Mouse (Mus musculus): ENCODE measurements at regions not wholly inside any gene's neighbourhood (a gene's known extent, or its start where the extent isn't known, plus 50 kb on each side); places are given as distances from the start of the nearest gene placed in this dataset.

- DNase-seq = no peak
Observed at GRCm38 (mm10) chr1:90268131-90268691, 64.4 kb downstream of the Ackr3 start.

DNA sequence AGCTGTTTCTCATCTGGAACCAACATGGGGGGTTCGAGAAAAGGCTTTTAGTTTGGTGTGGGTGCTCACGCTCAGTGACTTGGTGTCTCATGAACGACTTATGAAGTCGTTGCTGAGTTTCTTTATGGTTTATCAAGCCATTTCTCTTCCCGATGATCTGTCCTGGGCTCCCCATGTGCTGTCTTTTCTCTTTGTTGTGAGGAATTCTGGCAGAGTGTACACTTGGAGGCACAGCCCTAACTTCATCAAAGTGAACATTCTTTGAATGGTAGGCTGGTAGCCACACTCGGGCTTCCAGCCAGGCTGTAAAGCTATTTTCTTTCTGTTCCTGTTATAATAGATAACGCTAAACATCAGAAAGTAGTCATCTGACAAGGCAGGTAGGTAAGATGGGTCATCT, 65.2 kb downstream of the Ackr3 start:
- no peak for DNase-seq

GRCm38 (mm10) chr1:90269836-90270235, 66.1 kb downstream of the Ackr3 start:
- no peak for DNase-seq

DNA sequence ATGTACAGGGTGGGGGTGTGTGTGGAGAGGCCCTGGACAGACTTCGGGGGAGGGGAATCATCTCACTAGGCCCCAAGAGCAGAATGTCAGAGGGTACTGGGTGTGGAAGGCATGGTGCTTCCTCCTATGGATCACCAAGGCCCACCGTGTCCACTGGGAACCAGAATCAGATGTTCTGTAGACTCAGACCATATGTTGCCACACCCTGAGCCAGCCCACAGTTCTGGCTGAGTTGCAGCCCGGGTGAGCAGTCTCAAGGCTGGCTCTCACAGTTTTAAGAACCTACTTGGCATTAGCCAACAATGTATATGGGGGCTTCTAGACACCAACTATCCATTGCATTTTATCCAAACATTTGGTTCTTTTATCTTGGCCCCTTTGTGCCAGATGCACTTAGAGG, 67.5 kb downstream of the Ackr3 start:
- no peak for DNase-seq

GRCm38 (mm10) chr1:90272411-90272810, 68.6 kb downstream of the Ackr3 start:
- no peak for DNase-seq

DNA sequence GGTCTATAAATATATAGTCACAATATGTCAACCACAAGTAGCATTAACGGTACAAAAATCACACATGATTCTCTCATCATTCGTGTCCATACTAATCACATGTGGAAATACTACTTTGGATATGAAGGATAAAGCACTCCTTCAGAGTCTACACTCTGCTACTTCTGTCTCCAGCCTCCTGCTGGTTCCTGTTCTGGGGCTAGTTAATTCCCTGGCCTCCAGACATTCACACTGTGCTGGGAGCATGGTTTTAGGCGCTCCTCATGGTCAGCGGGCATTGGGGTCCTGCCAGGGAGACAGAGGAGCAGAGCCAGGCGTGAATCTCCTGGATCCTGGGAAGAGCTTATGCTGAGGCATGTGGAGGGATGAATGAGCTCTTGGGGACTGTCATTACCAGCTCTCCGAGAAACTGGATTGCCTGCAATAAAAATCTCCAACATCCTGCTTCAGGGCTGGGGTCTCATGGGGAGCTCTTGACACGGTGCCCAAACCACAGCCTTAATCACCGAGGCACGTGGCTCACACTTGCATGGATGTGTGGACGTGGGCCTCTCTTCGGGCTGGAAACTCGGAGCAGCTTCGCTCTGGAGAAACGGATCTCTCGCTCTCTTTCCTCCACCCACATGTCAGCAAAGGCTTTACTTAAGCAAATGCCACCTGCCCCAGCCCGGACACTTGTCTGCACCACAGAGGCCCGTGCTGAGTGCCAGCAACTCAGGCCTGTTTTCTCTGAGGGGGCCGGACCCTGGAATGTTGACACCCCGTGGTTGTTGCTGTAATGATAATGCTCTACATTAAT, 69.2 kb downstream of the Ackr3 start:
- no peak for DNase-seq

DNA sequence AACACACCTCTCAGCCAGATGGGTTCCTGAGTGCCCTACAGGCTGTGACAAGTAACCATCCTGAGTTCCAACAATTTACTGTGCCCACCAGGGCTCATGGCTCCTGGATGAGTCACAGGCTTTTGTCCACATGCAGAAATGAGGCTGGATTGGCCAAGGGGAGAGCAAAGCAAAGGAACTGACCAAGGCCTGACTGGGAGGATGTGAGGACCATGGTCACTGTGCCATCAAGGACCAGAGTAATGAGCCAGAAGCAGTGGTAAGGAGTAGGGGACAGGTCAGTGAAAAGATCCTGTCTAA, 69.8 kb downstream of the Ackr3 start:
- DNase-seq = no peak

DNA sequence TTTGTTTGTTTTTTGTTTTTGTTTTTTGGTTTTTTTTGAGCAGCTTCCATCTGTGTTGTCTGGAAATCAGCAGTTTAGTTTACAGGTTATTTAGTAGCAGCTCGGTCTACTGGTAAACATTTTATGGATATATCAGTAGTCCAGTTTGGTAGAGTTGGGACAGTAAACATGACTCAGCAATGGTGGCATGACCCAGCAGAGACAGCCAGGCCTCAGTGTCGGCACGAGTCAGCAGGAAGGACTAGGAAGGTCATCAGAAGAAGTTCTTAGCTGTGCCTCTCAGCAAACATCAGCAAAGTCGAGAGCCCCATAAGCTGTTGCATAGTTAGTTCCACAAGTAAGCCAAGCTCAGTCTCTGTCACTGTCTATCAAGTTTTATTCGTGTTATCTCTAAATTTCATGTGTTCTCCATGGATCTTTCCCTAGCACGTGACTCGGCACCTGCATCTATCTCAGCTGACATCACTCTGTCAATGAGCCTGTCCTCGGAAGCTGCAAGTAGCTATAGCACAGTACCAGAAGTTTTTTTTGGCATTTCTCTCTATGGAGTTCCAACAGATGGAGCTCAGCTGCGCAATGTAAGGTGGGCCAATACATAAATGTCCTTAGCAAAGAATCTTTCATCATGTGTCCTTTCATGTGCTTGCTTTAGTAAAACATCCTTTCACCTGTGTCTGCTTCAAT, 71.3 kb downstream of the Ackr3 start:
- DNase-seq = no peak

GRCm38 (mm10) chr1:90275786-90276520, 72.2 kb downstream of the Ackr3 start:
- no peak for DNase-seq

GRCm38 (mm10) chr1:90277486-90278255, 73.9 kb downstream of the Ackr3 start:
- DNase-seq = no peak

DNA sequence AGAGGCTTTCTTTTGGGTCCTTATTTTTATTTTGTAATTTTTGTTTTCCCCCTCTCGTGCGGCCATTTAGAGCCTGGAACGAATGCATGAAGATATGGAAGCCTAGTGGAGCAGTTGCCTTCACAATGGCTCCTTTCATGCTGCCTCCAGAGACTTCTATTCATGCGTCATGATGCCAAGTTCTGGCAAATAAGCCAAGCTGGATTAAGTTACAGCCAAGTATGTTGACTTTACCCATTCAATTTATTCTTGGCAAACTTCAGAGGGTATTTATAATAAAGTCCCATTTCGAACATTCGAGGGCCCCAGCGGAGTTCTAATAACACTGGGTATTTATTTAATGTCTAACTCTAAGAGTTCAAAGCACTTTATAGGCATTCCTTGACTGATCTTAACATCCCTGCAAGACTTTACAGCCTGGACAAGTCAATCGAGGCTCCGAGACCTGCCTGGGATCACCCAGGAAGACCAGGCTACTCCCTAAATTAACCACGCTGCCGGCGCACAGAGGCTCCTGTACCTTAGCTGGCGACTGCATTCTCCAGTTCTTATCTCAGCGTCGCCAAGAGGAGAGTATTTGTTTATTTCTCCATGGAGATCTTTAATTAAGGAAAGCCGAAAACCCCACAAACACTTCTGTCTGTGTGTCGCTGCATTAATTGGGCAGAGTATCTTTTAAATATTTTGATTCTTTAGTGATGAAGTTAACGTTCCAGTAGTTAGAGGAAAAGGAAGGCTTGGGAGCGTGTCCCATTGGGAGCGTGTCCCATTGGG, 75.5 kb downstream of the Ackr3 start:
- DNase-seq = no peak

DNA sequence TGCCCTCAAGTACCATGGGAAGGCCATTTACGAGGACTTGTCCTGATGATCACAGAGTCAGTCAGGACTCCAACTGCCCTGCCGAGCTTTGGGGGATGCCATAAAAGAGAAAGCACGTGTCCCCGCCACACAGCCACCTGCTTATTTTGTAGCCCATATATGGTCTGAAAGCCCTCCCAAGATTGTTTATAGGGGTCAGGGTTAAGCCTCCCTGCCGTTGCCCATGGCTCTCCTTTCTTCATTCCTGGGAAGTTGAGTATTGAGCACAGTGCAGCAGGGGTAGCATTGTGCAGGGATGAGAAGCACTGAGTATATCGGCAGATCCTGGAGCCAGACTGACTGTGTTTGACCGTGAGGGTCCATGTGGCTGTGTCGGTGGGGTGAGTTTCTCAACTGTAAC, 76.4 kb downstream of the Ackr3 start:
- no peak for DNase-seq

DNA sequence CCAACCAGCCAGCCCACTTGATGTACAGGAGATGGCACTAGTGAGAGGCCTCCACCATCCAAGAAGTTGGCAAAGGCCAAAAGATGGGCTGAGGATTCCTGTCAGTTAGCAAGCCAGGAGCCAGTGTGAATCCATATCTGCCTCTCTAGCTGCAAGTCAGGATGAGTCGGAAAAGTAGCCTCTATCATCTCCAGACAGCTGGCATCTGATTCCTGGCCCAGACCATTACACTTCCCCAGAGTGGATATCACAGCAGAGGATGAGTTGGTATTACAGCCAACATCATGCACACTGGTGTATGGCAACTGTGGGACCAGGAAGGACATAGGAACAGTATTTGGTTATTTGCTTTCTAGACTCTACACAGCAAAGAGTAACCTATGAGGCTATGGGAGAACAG, 77.5 kb downstream of the Ackr3 start:
- DNase-seq = no peak

- DNase-seq = no peak
Observed at GRCm38 (mm10) chr1:90281956-90282355, 78.2 kb downstream of the Ackr3 start.

- no peak for DNase-seq
Observed at GRCm38 (mm10) chr1:90282367-90282766, 78.6 kb downstream of the Ackr3 start.

DNA sequence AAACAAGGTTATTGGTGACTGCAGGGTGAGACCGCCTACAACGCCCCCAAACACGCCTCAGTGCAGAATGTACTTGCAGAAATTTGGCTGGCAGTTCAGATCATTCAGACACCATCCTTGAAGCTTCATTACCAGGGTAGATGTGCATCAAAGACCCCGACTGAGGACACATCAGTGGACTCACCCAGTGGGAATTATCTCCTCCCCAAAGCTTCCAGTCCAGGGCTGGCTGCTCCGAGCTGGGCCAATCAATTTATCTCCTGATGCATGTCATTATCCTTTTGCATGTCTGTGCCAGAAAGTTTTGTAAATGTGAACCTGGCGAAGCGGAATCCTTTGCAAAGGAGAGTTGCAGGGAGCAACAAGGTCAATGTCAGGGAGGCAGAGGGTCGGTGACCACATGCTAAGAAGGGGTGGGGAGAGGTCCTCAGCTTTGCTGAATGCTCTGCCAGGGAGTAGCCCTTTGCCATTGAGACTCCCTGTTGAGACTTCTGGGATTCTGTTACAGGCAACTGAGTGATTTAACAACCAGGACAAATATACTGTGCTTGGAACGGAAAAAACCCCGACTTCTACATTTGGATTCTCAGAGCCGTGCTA, 79.5 kb downstream of the Ackr3 start:
- DNase-seq = no peak

DNA sequence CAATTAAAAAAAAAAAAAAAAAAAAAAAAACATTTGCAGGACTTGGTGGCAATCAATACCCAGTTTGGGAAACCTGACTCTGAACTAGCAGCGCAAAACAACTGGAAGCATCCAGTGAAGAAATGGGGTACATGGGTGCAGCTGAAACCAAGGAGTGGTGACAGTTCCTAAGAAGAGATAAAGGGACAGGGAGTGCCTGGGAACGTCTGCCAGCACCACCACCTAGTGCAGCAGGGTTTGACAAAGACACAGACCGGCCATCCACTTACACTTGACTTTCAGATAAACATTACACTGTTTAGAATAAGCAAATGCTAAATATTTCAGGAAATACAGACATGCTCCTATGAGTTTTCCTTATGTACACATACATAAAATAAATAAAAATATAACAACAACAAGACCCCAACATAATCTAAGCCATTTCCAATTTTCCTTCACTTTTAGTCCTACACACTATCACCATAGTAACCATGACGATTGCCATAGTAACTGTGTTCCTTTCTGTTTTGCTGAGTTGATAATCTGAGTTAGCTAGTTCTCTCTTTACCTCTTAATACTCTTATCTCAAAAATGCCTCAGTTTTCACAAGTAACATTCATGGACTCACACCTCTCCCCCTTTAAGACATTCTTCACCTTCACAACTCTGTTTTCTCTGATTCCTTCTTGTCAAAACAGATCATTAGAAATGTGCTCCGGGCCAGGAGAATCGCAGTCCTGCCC, 80.3 kb downstream of the Ackr3 start:
- no peak for DNase-seq

GRCm38 (mm10) chr1:90285318-90285717, 81.5 kb downstream of the Ackr3 start:
- peak; percentile 20 for DNase-seq

DNA sequence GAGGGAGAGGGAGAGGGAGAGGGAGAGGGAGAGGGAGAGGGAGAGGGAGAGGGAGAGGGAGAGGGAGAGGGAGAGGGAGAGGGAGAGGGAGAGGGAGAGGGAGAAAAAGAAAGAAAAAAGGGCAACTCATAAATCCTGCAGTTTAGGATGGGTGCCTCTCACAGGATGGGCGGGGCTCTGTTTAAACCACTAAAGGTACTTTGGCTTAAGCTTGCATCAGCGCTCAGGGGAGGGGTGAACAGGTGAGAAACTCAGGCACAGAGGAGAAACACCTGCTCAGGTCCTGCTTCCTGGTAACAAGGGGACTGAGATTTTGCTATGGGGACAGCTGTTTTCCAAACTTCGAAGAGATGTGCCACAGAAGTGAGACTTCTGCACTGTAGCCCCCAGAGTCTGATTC, 83.5 kb downstream of the Ackr3 start:
- no peak for DNase-seq

DNA sequence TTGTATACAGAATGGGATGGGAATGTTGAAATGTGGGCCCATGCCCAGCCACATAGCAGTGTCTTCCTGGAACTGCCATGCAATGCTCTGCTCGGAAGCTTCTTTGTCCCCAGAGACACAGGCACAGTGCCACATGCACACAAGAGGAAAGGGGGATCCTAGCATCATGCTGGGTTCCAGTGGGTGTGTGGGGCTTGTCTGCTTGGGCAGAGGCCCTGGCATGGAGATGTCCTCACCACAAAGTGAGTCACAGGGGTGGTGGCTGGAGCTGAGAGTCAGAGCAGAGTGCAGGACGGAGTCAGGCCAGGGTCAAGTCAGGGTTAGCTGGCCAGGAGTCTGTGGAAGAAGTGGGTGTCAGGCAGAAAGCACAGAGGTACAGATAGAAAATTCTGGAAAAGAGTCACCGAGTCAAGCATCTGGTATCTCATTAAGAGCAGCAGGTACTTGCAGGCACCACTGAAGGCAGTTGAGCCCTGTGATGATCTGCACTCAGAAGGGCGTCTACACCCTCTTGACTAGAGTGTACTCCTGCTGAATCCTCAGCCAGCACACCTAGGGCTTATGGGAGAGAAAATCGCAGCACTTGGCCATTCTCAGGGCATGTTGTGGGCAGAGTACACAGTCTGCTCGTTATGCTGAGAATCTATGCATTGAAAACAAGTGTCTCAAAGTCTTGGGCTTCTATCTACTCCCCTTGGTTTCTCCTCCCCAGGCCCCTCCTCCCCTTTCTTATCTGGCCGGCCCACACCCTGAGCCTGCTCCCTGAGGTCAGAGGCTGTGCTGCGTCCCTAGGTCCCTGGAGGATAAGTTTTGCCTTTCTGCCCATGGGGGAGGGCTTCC, 85.3 kb downstream of the Ackr3 start:
- no peak for DNase-seq
